18 mouse cellular contexts compared by ENCODE assay signal in the genomic region with DNA sequence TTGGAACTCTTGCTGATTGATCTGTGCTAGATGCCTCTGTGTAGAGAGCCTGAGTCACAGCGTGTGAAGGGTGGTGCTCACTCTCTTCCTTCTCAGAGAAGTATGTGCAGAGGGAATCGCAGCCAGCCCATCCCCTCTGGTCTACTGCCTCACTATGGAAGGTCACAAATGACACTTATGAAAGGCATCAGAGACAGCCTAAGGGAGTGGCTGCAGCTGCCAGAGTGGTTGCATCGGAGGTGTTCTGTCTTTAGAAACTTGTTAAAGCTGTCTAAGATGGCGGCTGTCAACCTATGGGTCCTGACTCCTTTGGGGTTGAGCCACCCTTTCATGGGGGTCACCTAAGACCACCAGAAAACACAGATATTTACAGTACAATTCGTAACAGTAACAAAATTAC. TPM values are rescaled to one million over a fixed set of nuclear protein-coding genes. Genes with fewer than 3 reads are reported as not detected.
DNase-seq lines count a peak whose midpoint lies in the region; ATAC-seq and TF ChIP-seq lines count a peak whose summit lies in the region.
"Had no signal": no experiment of that assay in that cellular context is flagged by ENCODE, and none has a peak within 500 bp of the region (broad histone marks: within the 10 kb centered on the region; RNA-seq: fewer than 3 reads in every experiment).

No protein-coding gene starts in this region.

- ATAC-seq in intestine, embryonic 15.5 days: 0 out of 2 replicates have a peak, but pooled peaks have one; percentile 17
- ATAC-seq in intestine, postnatal 0 days: no peak
- ATAC-seq in forebrain, embryonic 16.5 days: no peak
- ATAC-seq: forebrain, postnatal 0 days had no signal

- H3K4me2 ChIP-seq in intestine, embryonic 15.5 days (replicated peaks): no peak overlapping the region
- H3K4me2 ChIP-seq in intestine, postnatal 0 days (replicated peaks; ENCODE audit: low read depth): no peak overlapping the region
- H3K4me2 ChIP-seq in myocyte (ENCODE audit: low read depth): no peak overlapping the region
- no peak overlapping the region for H3K4me2 ChIP-seq in forebrain, embryonic 16.5 days (ENCODE audit: low read length)
- H3K4me2 ChIP-seq: embryonic facial prominence, embryonic 13.5 days; forebrain, embryonic 12.5 days; heart, embryonic 12.5 days; hindbrain, embryonic 13.5 days had no signal

- no peak overlapping the region for H3K4me3 ChIP-seq in intestine, embryonic 15.5 days (replicated peaks)
- no peak overlapping the region for H3K4me3 ChIP-seq in intestine, postnatal 0 days (ENCODE audit: low read depth, low read length)
- H3K4me3 ChIP-seq in myocyte: no peak overlapping the region
- H3K4me3 ChIP-seq in forebrain, embryonic 16.5 days (replicated peaks; ENCODE audit: low read length): no peak overlapping the region
- H3K4me3 ChIP-seq: embryonic facial prominence, embryonic 13.5 days; forebrain, embryonic 12.5 days; heart, adult 2 months; heart, embryonic 12.5 days; hindbrain, embryonic 13.5 days had no signal

- H3K36me3 ChIP-seq in intestine, embryonic 15.5 days: no peaks in the 10 kb centered on the region
- no peaks in the 10 kb centered on the region for H3K36me3 ChIP-seq in intestine, postnatal 0 days (ENCODE audit: control insufficient read depth, insufficient read depth)
- no peaks in the 10 kb centered on the region for H3K36me3 ChIP-seq in myocyte (ENCODE audit: control insufficient read depth, insufficient read depth)
- no peaks in the 10 kb centered on the region for H3K36me3 ChIP-seq in forebrain, embryonic 16.5 days (ENCODE audit: control insufficient read depth, insufficient read depth)
- H3K36me3 ChIP-seq: embryonic facial prominence, embryonic 13.5 days; forebrain, embryonic 12.5 days; heart, embryonic 12.5 days; hindbrain, embryonic 13.5 days had no signal

- no peak overlapping the region for H3K27ac ChIP-seq in intestine, embryonic 15.5 days
- no peak overlapping the region for H3K27ac ChIP-seq in intestine, postnatal 0 days (ENCODE audit: low read depth, low read length)
- no peak overlapping the region for H3K27ac ChIP-seq in forebrain, embryonic 16.5 days (ENCODE audit: low read length)
- H3K27ac ChIP-seq: embryonic facial prominence, embryonic 13.5 days; forebrain, embryonic 12.5 days; heart, adult 2 months; hindbrain, embryonic 13.5 days had no signal

- no peak for TF ChIP-seq CTCF in intestine, postnatal 0 days (IDR thresholded peaks at IDR 0.05; ENCODE audit: low read depth)

- no peaks in the 10 kb centered on the region for H3K27me3 ChIP-seq in intestine, embryonic 15.5 days (replicated peaks)
- no peaks in the 10 kb centered on the region for H3K27me3 ChIP-seq in intestine, postnatal 0 days (replicated peaks; ENCODE audit: control insufficient read depth, insufficient read depth, low read length)
- H3K27me3 ChIP-seq in myocyte (ENCODE audit: control insufficient read depth, insufficient read depth, insufficient read length): no peaks in the 10 kb centered on the region
- H3K27me3 ChIP-seq in forebrain, embryonic 16.5 days (replicated peaks; ENCODE audit: control insufficient read depth, insufficient read depth, low read length): no peaks in the 10 kb centered on the region
- H3K27me3 ChIP-seq: embryonic facial prominence, embryonic 13.5 days; forebrain, embryonic 12.5 days; heart, embryonic 12.5 days; hindbrain, embryonic 13.5 days had no signal

- WGBS in intestine, embryonic 15.5 days: 68% methylated on average over 5 of the region's 5 CpGs
- WGBS in intestine, postnatal 0 days: 60% methylated on average over 5 of the region's 5 CpGs
- 92% methylated on average over 5 of the region's 5 CpGs for WGBS in forebrain, embryonic 16.5 days

- peak; percentile 43 for DNase-seq in urinary bladder, postnatal 14 days (ENCODE audit: low spot score)
- no peak for DNase-seq in urinary bladder, postnatal 4 days (ENCODE audit: low spot score in 2 of 2)
- DNase-seq: adrenal gland, postnatal 10 days; cerebellum, adult 11-12 months; cerebellum, adult 9-10 months; cerebellum, postnatal 36 days; forebrain, postnatal 0 days; gastrocnemius, postnatal 14 days; heart, adult 2 months had no signal

- no peaks in the 10 kb centered on the region for H3K4me1 ChIP-seq in intestine, embryonic 15.5 days (replicated peaks)
- H3K4me1 ChIP-seq in intestine, postnatal 0 days (replicated peaks; ENCODE audit: control insufficient read depth, insufficient read depth, low read length): no peaks in the 10 kb centered on the region
- no peaks in the 10 kb centered on the region for H3K4me1 ChIP-seq in forebrain, embryonic 16.5 days (replicated peaks; ENCODE audit: control insufficient read depth, insufficient read depth, low read length)
- H3K4me1 ChIP-seq: embryonic facial prominence, embryonic 13.5 days; forebrain, embryonic 12.5 days; hindbrain, embryonic 13.5 days had no signal

- H3K9me3 ChIP-seq in intestine, embryonic 15.5 days: no peaks in the 10 kb centered on the region
- H3K9me3 ChIP-seq in intestine, postnatal 0 days (ENCODE audit: control insufficient read depth): no peaks in the 10 kb centered on the region
- no peaks in the 10 kb centered on the region for H3K9me3 ChIP-seq in forebrain, embryonic 16.5 days (ENCODE audit: control insufficient read depth, low read length)
- H3K9me3 ChIP-seq: embryonic facial prominence, embryonic 13.5 days; forebrain, embryonic 12.5 days; heart, embryonic 12.5 days had no signal

- TF ChIP-seq POLR2A in myocyte (IDR thresholded peaks at IDR 0.05; ENCODE audit: insufficient read length, low read depth): no peak

- H3K79me2 ChIP-seq in myocyte (ENCODE audit: control insufficient read depth, insufficient read depth): no peaks in the 10 kb centered on the region

- H3ac ChIP-seq in myocyte (ENCODE audit: control insufficient read depth, insufficient read length): no peak overlapping the region

- H3K9ac ChIP-seq in intestine, embryonic 15.5 days: no peak overlapping the region
- H3K9ac ChIP-seq in intestine, postnatal 0 days (ENCODE audit: low read depth, low read length): no peak overlapping the region
- no peak overlapping the region for H3K9ac ChIP-seq in forebrain, embryonic 16.5 days (replicated peaks; ENCODE audit: low read depth, low read length)
- H3K9ac ChIP-seq: embryonic facial prominence, embryonic 13.5 days; forebrain, embryonic 12.5 days; forebrain, postnatal 0 days; heart, embryonic 12.5 days; hindbrain, embryonic 13.5 days had no signal

TF ChIP-seq in myocyte, 11 proteins besides CTCF, POLR2A, EP300 and RAD21:
- TF ChIP-seq SRF (IDR thresholded peaks at IDR 0.05; ENCODE audit: control insufficient read depth, insufficient read length, low read depth): no peak
- TF ChIP-seq MYOD1 (IDR thresholded peaks at IDR 0.05; ENCODE audit: control insufficient read depth in 1 of 3, insufficient read length in 2 of 3, low read depth in 2 of 3): peak in 1 of 3 experiments; percentile 56
- TF ChIP-seq MYOG (IDR thresholded peaks at IDR 0.05; ENCODE audit: control insufficient read depth in 1 of 3, insufficient read depth in 1 of 3, insufficient read length in 2 of 3, low read depth in 2 of 3): peak in 2 of 3 experiments; percentile 9 to 72
- no peak for TF ChIP-seq USF1 (IDR thresholded peaks at IDR 0.05; ENCODE audit: low read depth)

RNA-seq across cellular contexts. Expression of a gene that starts 10.1 kb away (rescaled TPM):
- polyA plus RNA-seq in intestine, embryonic 15.5 days (2015; fragmentation: Nextera tagmentation; extraction: Ambion mirVana): 14.4 and 16.8 TPM in 2 replicates
- polyA plus RNA-seq in intestine, postnatal 0 days (2015; fragmentation: Nextera tagmentation; extraction: Ambion mirVana): 12.3 and 12.7 TPM in 2 replicates
- polyA plus RNA-seq in myocyte (2012; fragmentation: generic; extraction: Trizol): 0.44 TPM
- polyA plus RNA-seq in forebrain, embryonic 16.5 days (2015; fragmentation: Nextera tagmentation; extraction: Ambion mirVana): 0.18 and 0.34 TPM in 2 replicates

RNA-seq across cellular contexts. Expression of a gene that starts 18.4 kb away (rescaled TPM):
- polyA plus RNA-seq in intestine, embryonic 15.5 days (2015; fragmentation: Nextera tagmentation; extraction: Ambion mirVana): not detected in 2 replicates
- not detected in 2 replicates for polyA plus RNA-seq in intestine, postnatal 0 days (2015; fragmentation: Nextera tagmentation; extraction: Ambion mirVana)
- not detected for polyA plus RNA-seq in myocyte (2012; fragmentation: generic; extraction: Trizol)
- polyA plus RNA-seq in forebrain, embryonic 16.5 days (2015; fragmentation: Nextera tagmentation; extraction: Ambion mirVana): not detected in 2 replicates
- polyA plus RNA-seq: embryonic facial prominence, embryonic 13.5 days; forebrain, embryonic 12.5 days; forebrain, postnatal 0 days; heart, adult 2 months; heart, embryonic 12.5 days; heart, embryonic 16.5 days; hindbrain, embryonic 13.5 days had no signal
